Mouse (Mus musculus) right cerebral cortex, adult 18-20 months (tissue): ENCODE data around the gene Gm45837.

Experiments used
- DNase-seq: peaks from one replicate; pipeline ENCODE4 v3.0.0; 2022; ENCODE audit warnings: mixed read lengths

Gm45837 gene

GRCm38 (mm10) chr7:101393015-101393414, 17.7 kb upstream of the Gm45837 start:
- DNase-seq = no peak

DNA sequence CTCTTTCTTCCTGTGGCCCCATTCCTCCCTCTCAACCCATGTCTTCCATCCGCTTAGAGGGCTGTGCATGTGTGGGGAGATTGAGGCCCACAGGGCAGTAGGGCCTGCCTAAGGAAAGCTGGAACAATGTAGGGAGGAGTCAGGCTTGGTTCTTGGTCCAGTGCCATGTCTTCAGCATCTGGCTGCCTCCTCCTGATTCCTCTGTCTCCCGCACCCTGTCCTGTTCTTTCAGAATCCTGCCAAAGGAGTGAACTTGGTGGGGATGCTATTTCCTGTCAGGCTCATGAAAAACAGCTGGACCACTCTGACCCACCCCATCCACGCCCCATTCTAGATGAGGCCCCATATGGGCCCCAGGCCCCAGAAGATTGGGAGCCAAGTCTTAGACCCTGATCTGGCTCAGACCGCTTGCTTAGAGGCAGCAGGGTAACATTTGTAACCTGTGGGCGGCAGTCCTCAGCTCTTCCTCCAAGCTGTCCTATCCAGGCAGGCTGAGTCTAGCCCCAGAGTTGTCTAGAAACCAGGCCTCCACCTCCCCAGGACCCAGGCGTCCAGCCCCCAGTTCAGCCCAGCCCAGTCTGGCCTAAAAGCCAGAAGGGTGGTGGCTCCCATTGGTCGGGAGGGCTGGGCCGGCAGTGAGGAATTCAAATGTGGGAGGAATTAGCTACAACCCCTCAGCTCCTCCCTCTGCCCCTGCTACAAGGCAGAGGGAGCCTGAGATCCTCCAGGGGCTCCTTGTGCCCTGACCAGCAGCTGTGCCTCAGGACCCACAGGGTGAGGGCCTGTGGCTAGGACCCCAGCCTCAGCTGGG, 16.8 kb upstream of the Gm45837 start:
- no peak for DNase-seq

DNA sequence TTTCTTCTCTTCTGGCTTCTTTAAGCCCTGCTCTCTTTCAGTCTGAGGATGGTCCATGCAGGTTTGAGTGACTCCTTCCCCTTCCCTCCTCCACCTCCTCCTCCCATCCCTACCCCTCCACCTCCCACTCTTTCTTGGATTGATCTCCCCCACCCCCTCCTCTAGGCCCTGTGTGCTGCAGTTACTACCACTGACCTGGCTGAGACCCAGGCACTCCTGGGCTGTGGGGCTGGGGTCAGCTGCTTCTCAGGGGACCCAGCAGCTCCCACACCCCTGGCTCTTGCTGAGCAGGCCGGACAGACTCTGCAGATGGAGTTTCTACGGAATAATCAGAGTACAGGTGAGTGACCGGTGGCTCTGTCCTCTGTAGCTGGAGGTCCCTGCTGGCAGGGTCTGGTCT, 16.1 kb upstream of the Gm45837 start:
- DNase-seq = no peak

- no peak for DNase-seq
These were observed 15.2 kb upstream of the Gm45837 start for GRCm38 (mm10) chr7:101395471-101395870.

GRCm38 (mm10) chr7:101397175-101397574, 13.5 kb upstream of the Gm45837 start:
- no peak for DNase-seq

- no peak for DNase-seq
These were observed 9.2 kb upstream of the Gm45837 start for GRCm38 (mm10) chr7:101401510-101401909.

DNA sequence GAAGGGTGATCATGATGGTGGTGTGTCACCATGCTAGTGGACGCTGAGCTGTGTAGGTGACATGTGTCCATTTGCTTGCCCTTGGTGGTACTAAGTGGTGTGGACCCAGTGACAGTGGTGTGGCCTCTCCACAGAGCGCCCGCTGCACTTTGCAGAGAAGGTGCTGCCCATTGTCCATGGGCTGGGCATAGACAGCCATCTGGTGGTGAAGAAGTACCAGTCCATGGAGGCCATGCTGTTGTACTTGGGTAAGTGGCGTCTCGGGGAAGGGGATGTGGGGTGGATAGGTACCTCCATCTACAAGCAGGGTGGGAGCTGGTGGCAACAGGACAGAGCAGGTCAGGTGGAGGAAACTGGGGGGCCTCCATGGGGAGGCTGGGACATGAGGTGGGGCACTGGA, 6.9 kb upstream of the Gm45837 start:
- DNase-seq = no peak

DNA sequence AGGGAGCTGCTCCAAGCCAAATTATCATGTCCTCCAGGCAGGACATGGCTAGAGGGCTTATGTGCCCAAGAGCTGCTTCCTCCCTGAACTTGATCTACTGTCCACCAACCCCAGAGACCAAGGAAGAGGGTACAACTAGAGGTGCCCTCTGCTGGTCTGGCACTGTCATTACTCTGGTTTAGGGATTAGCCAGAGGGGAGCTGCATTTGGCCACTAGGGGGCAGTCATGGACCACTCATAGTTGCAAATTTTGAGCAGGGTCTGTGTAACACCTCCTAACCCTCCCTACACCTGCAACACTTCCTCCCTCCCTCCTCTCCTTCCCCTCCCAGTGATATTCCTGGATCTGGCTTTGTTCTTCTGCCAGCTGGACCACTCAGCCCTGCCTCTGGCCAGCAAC, 2.1 kb downstream of the Gm45837 start:
- peak; percentile 80 for DNase-seq

- DNase-seq = peak; percentile 59
These were observed 3.5 kb downstream of the Gm45837 start for GRCm38 (mm10) chr7:101414209-101414608.

DNA sequence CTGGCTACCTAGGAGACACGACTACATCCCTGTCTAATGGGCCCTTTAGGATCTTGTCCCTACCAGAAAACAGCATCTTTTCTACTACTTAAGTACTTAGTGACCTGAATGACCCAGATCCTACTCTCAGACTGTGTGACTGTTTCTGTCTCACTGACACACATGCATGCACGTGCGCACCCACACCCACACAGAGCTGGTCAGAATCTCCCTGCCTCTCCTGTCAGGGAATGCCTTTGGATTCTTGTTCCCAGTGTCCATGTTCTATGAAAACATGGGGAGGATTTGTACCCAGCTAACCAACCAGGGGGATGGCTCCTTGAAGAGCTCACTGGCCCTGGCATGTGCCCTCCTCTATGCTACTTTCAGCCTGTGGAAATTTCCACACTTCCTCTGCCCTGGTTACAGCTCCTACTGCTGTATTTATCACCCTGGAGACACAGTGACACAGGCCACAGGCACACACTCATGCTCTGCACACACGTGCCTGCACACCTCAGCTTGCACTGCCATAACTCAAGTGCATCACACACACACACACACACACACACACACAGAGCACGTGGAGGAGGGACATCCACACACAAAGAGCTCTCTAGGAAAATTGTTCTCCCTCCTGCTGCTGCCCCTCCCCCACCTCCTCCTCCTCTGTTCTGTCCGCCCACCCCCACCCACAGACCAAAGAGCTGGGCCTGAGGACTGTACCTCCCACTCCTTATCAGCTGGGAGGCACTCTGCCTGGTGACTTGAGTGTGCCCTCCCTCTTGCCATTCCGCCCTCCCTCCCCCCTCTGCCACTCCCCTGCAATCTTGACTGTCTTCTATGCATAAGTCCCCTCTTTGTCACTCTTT, 4.2 kb downstream of the Gm45837 start:
- DNase-seq = peak; percentile 43

- DNase-seq = peak; percentile 46
These were observed 4.9 kb downstream of the Gm45837 start for GRCm38 (mm10) chr7:101415512-101416100.

DNA sequence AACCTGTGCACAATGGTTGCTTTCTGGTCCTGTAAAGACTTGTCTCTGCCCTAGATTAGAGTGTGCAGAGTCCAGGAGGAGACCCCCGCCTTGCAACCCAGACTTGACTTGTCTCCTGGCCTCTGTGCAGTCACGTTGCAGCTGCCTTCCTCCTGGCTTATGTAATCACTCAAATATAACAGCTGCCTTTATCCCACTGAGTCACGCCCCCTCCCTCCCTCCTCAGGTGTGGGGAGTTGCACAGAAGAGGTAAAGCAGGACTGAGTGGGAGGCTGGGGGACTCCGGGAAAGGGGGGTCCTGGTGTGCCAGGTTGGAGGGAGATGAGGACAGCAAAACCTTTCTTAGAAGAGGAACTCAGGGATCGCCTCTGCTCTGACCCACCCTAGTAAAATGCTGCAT, 5.7 kb downstream of the Gm45837 start:
- DNase-seq = peak; percentile 45

- DNase-seq = peak; percentile 50
These were observed 8.5 kb downstream of the Gm45837 start for GRCm38 (mm10) chr7:101419013-101419770.

DNA sequence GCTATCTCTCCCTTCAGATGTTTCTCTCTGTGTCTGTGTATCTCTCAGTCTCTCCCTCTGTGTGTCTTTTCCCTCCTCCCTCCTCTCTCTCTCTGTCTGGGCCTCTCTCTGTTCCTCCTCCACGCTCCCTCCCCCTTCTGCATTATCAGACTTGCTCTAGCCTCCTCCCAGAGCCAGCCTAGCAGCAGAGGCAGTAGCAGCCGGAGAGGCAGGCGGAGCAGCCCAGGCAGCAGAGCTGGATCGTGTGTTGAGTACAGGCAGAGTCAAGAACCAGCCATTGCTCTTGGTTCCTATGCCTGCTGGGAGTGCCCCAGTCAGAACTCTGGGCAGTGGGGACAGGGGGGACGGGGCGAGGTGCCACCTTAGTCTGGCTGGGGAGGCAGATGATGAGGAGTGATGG, 10.8 kb downstream of the Gm45837 start, which contains the start of gene Pde2a:
Gene Pde2a (plus strand): TSS at position 163 of the 400 bp plus-strand sequence.
- peak; percentile 90 for DNase-seq

DNA sequence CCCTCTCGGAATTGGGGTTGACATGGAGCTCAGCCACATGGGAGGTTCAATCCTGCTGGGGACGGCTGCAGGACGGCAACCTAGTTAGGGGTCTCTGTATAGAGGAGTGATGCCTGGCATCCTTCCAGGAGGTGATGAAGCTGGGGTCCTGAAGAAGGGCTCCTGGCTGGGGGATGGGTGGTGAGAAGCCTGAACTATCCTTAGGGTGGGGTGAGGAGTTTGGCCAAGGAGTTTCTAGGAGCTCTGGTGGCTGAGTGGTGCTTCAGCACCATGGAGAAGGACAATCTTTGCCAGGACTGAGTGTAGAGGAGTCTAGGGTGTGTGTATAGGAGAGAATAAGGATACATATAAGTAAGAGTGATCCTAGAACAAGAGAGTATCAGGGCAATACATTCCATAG, 11.4 kb downstream of the Gm45837 start:
- DNase-seq = peak; percentile 34

DNA sequence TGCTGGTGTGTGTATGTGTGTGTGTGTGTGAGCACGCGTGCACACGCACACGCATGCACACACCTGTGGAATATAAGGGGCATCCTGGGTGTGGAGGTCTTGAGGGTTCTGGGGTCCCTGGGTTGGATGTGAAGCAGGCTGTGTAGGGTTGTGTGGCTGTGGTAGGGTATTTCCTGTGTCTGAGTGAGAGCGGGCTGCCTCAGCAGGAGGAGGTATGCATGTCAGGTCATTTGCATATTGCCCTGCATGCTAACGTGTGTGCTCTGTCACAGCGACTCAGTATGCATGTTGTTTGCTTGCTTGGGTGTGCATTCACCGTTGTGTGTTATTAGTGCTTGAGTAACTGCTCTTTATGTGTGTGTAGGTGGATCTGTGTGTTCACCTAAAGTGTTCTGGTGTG, 12.0 kb downstream of the Gm45837 start:
- no peak for DNase-seq

GRCm38 (mm10) chr7:101423970-101424369, 13.3 kb downstream of the Gm45837 start:
- DNase-seq = no peak

DNA sequence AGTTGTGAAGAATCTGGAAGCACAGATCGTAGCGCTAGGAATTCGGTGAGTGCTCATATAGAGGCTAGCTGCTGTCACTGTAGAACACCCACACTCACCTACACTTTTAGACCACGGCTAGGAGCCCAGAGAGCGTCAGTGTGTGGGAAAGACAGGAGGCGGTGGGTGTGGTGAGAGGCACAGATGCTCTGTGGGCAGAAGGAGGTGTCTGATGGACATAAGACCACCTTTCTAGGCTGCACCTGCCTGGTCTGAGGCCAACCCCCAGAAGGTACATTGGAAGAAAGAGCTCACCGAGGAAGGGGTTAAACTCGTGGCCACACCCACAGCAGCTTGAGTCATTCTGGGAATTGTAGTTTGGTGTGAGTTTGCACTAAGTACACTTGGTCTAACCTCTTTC, 16.0 kb downstream of the Gm45837 start:
- peak; percentile 79 for DNase-seq

GRCm38 (mm10) chr7:101427736-101428135, 17.1 kb downstream of the Gm45837 start:
- DNase-seq = peak; percentile 61

- DNase-seq = no peak
These were observed 24.4 kb downstream of the Gm45837 start for GRCm38 (mm10) chr7:101435038-101435437.

- no peak for DNase-seq
These were observed 27.2 kb downstream of the Gm45837 start for GRCm38 (mm10) chr7:101437876-101438275.

GRCm38 (mm10) chr7:101443093-101443492, 32.4 kb downstream of the Gm45837 start:
- no peak for DNase-seq

- no peak for DNase-seq
These were observed 33.5 kb downstream of the Gm45837 start for GRCm38 (mm10) chr7:101444211-101444610.
